Mouse (Mus musculus) midbrain, postnatal 0 days (tissue): ENCODE data around the gene Nrf1. TPM values are rescaled to one million over a fixed set of nuclear protein-coding genes. Genes with fewer than 3 reads are reported as not detected.

Experiments used
- ATAC-seq: fragments of 200-750 bp; cut with Nextera tagmentation; 2 replicates; pipeline ENCODE4 v1.8.0; 2017; ENCODE audit warnings: moderate number of reproducible peaks, mild to moderate bottlenecking, moderate TSS enrichment, moderate library complexity; ENCODE audit not compliant: low FRiP score
- DNase-seq: peaks from one replicate; pipeline ENCODE4 v3.0.0-alpha.2; 2015; ENCODE audit warnings: low spot score
- H3K27ac ChIP-seq: fragments of 300-500 bp; sonication (generic); 2 replicates; pipeline ENCODE4 v1.5.1; 2014; ENCODE audit warnings: low read depth, mild to moderate bottlenecking, low read length, mixed read lengths
- H3K27me3 ChIP-seq: fragments of 300-500 bp; sonication (generic); 2 replicates; pipeline ENCODE4 v1.6.1; 2014; ENCODE audit warnings: low read length, control low read depth, mixed read lengths; ENCODE audit not compliant: insufficient read depth
- H3K36me3 ChIP-seq: fragments of 300-500 bp; sonication (generic); 2 replicates; pipeline ENCODE4 v1.6.1; 2014; ENCODE audit warnings: low read length, control low read depth, mixed read lengths; ENCODE audit not compliant: insufficient read depth
- H3K4me1 ChIP-seq: fragments of 300-500 bp; sonication (generic); 2 replicates; pipeline ENCODE4 v1.6.1; 2014; ENCODE audit warnings: mild to moderate bottlenecking, control low read depth, antibody characterized with exemption, low read length, mixed read lengths; ENCODE audit not compliant: insufficient read depth
- H3K4me2 ChIP-seq: fragments of 300-500 bp; sonication (generic); 2 replicates; pipeline ENCODE4 v1.6.1; 2014; ENCODE audit warnings: low read depth, mild to moderate bottlenecking, low read length, mixed read lengths; ENCODE audit not compliant: poor library complexity, severe bottlenecking
- H3K4me3 ChIP-seq: fragments of 300-500 bp; sonication (generic); 2 replicates; pipeline ENCODE4 v1.5.1; 2014; ENCODE audit warnings: low read depth, mild to moderate bottlenecking, low read length, moderate library complexity
- H3K9ac ChIP-seq: fragments of 300-500 bp; sonication (generic); replicated peaks from 2 replicates; pipeline ENCODE4 v1.6.1; 2014; ENCODE audit warnings: mild to moderate bottlenecking, low read length, moderate library complexity, mixed read lengths; ENCODE audit not compliant: poor library complexity, severe bottlenecking
- H3K9me3 ChIP-seq: fragments of 300-500 bp; sonication (generic); 2 replicates; pipeline ENCODE4 v1.6.1; 2016; ENCODE audit warnings: low read length, control low read depth
- CTCF ChIP-seq: IDR thresholded peaks from 2 replicates; pipeline ENCODE4 v1.5.1; 2016; ENCODE audit warnings: antibody characterized with exemption, mild to moderate bottlenecking
- WGBS: fragments of 180-500 bp; shearing (Covaris S2); extraction: QIAGEN DNeasy Blood & Tissue Kit; methylation state at CpG from one replicate; pipeline ENCODE4 v1.1.7; 2014; 5-methylcytosine and 5-hydroxymethylcytosine counted together
- microRNA counts: library from miRNA; unstranded; fragments of <30 nt; microRNA quantifications from one replicate; lab custom pipeline; 2015
- microRNA-seq: library from miRNA; unstranded; fragments of <30 nt; microRNA quantifications from one replicate; pipeline ENCODE4, GENCODE M21; 2016; ENCODE audit warnings: borderline number of aligned reads
- polyA plus RNA-seq: library from polyadenylated mRNA; unstranded; fragments of >200 nt; fragmentation: Nextera tagmentation; extraction: Ambion mirVana; gene quantifications from 2 replicates; pipeline ENCODE4 v1.2.1, GENCODE M21; 2015
- total RNA-seq: library from RNA; depleted of rRNA; stranded (reverse); fragments of >200 nt; gene quantifications from 2 replicates; pipeline ENCODE4 v1.2.3, GENCODE M21; 2014; rRNA removed

Nrf1 gene
- total and polyA plus RNA-seq, 2 experiments from 2014 or later: 21.3 to 37.2 TPM

GRCm38 (mm10) chr6:30182038-30182437, 134.2 kb downstream of the Nrf1 start:
- no peaks in the 10 kb centered on the region for H3K36me3 ChIP-seq
- H3K4me3 ChIP-seq: no peak overlapping the region
- TF ChIP-seq CTCF: no peak
- no peak overlapping the region for H3K27ac ChIP-seq
- H3K4me1 ChIP-seq: 0 out of 2 replicates have a peak, but pooled peaks cover 3% of the 10 kb centered on the region
- H3K27me3 ChIP-seq: peaks cover 35% of the 10 kb centered on the region
- 74% methylated on average over 6 of the region's 6 CpGs for WGBS
- H3K4me2 ChIP-seq: no peak overlapping the region
- H3K9ac ChIP-seq: no peak overlapping the region
- ATAC-seq: no peak
- no peak for DNase-seq
- no peaks in the 10 kb centered on the region for H3K9me3 ChIP-seq

DNA sequence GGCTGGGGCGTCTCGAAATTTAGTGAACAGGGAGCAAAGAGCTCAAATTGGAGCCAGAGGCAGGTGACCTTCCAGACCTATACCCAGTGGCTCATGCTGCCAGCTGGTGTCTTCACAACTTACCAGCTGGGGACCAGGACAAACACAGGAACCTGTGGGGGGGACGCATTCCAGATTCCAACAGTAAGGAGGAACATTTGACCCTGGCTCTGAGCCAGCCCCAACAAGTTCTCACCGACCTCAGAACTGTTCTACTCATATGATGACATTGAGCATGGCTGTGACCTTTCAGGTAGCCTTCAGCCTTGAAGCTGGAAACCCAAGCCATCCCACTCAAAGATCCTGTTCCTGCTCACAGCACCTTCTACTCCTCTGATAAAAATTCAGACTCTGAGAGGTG, 135.8 kb downstream of the Nrf1 start:
- Histone ChIP-seq H3K4me2 (no peak overlapping the region), H3K9ac (no peak overlapping the region), H3K9me3 (no peaks in the 10 kb centered on the region), H3K36me3 (no peaks in the 10 kb centered on the region), H3K27me3 (peaks cover 27% of the 10 kb centered on the region), H3K4me1 (0 out of 2 replicates have a peak, but pooled peaks cover 3% of the 10 kb centered on the region), H3K4me3 (no peak overlapping the region), H3K27ac (no peak overlapping the region)
- TF ChIP-seq CTCF: no peak
- ATAC-seq (no peak), DNase-seq (no peak)
- WGBS: 93% methylated on average over 4 of the region's 4 CpGs

GRCm38 (mm10) chr6:30195656-30196055, 147.9 kb downstream of the Nrf1 start:
- Histone ChIP-seq H3K4me3 (no peak overlapping the region), H3K9me3 (no peaks in the 10 kb centered on the region), H3K27me3 (no peaks in the 10 kb centered on the region), H3K4me2 (no peak overlapping the region), H3K36me3 (peaks cover 6% of the 10 kb centered on the region; the same call in 1 of the 2 replicates), H3K9ac (no peak overlapping the region), H3K27ac (no peak overlapping the region), H3K4me1 (no peaks in the 10 kb centered on the region)
- TF ChIP-seq CTCF: no peak
- ATAC-seq (no peak), DNase-seq (no peak)
- 86% methylated on average over 11 of the region's 11 CpGs for WGBS

- Histone ChIP-seq H3K27me3 (no peaks in the 10 kb centered on the region), H3K9ac (no peak overlapping the region), H3K9me3 (no peaks in the 10 kb centered on the region), H3K4me2 (no peak overlapping the region), H3K4me1 (no peaks in the 10 kb centered on the region), H3K27ac (no peak overlapping the region), H3K4me3 (no peak overlapping the region), H3K36me3 (peaks cover 6% of the 10 kb centered on the region; the same call in 1 of the 2 replicates)
- 77% methylated on average over 8 of the region's 8 CpGs for WGBS
- DNase-seq (no peak), ATAC-seq (no peak)
- TF ChIP-seq CTCF: no peak
Measured at GRCm38 (mm10) chr6:30196143-30196542, 148.4 kb downstream of the Nrf1 start.

MicroRNAs encoded within 50 kb of the gene (microRNA counts, 519-probe panel; counts per million panel counts)
- microRNA mmu-miR-182 (lab: Ali Mortazavi, UCI) (528 counts per million, percentile 58 among the panel's probes with 10 or more counts), microRNA mmu-miR-183 (lab: Ali Mortazavi, UCI) (528 counts per million, percentile 58 among the panel's probes with 10 or more counts), microRNA mmu-miR-96 (lab: Ali Mortazavi, UCI) (528 counts per million, percentile 58 among the panel's probes with 10 or more counts)

Small RNAs within 50 kb of the gene (microRNA-seq; reads per million reads assigned to microRNA genes)
- gene Mir182 (317 reads per million, percentile 59 among the genes with 10 or more reads in this experiment), gene Mir183 (221 reads per million, percentile 55 among the genes with 10 or more reads in this experiment), gene Mir96 (118 reads per million, percentile 46 among the genes with 10 or more reads in this experiment)

Other genes with a start within 250 kb of the Nrf1 start
- gene Strip2, start 131.0 kb upstream of the Nrf1 start, total RNA-seq: 12.5 and 13.3 TPM in 2 replicates
- 5.2 and 5.8 TPM in 2 replicates for gene Strip2, start 131.0 kb upstream of the Nrf1 start, polyA plus RNA-seq